Mouse (Mus musculus): Measurements from ENCODE around the gene Il17rc. TPM values are rescaled to one million over a fixed set of nuclear protein-coding genes. Genes with fewer than 3 reads are reported as not detected.

Gene Il17rc
- polyA plus RNA-seq, 1 experiment from 2014 or later = 73.6 TPM

GRCm38 (mm10) chr6:113437135-113437534 lies 34.1 kb upstream of the Il17rc start:
- WGBS = 71% methylated on average over 12 of the region's 12 CpGs
- no peak for TF ChIP-seq CTCF (IDR thresholded peaks at IDR 0.05; ENCODE audit: low read depth)
- no peak for TF ChIP-seq EP300 (optimal IDR thresholded peaks at IDR 0.05)
- ATAC-seq (ENCODE audit: low FRiP score, low TSS enrichment) = no peak

GRCm38 (mm10) chr6:113438721-113439430 lies 32.4 kb upstream of the Il17rc start:
- Histone ChIP-seq H3K4me2 (replicated peaks; ENCODE audit: low read depth) (no peak overlapping the region), H3K4me1 (replicated peaks; ENCODE audit: control insufficient read depth, insufficient read depth) (0 out of 2 replicates have a peak, but pooled peaks cover 3% of the 10 kb centered on the region)

More at GRCm38 (mm10) chr6:113437135-113437534, 34.1 kb upstream of the Il17rc start:
- H3K9me3 ChIP-seq (ENCODE audit: control insufficient read depth, low read length) = no peaks in the 10 kb centered on the region
- H3K27me3 ChIP-seq (ENCODE audit: control insufficient read depth, insufficient read depth, low read length) = no peaks in the 10 kb centered on the region
- no peak overlapping the region for H3K4me2 ChIP-seq (replicated peaks; ENCODE audit: low read depth)
- DNase-seq (ENCODE audit: low spot score) = no peak
- H3K9ac ChIP-seq (ENCODE audit: low read length) = no peak overlapping the region
- H3K4me1 ChIP-seq (replicated peaks; ENCODE audit: control insufficient read depth, insufficient read depth) = no peaks in the 10 kb centered on the region
- H3K36me3 ChIP-seq (ENCODE audit: control insufficient read depth, insufficient read depth, low read length) = no peaks in the 10 kb centered on the region
- H3K27ac ChIP-seq (replicated peaks) = no peak overlapping the region
- no peak overlapping the region for H3K4me3 ChIP-seq (ENCODE audit: low read depth, low read length)

GRCm38 (mm10) chr6:113440686-113441085 lies 30.5 kb upstream of the Il17rc start:
- Histone ChIP-seq H3K36me3 (ENCODE audit: control insufficient read depth, insufficient read depth, low read length) (no peaks in the 10 kb centered on the region), H3K9me3 (ENCODE audit: control insufficient read depth, low read length) (no peaks in the 10 kb centered on the region), H3K4me1 (replicated peaks; ENCODE audit: control insufficient read depth, insufficient read depth) (0 out of 2 replicates have a peak, but pooled peaks cover 3% of the 10 kb centered on the region), H3K4me2 (replicated peaks; ENCODE audit: low read depth) (no peak overlapping the region), H3K9ac (ENCODE audit: low read length) (no peak overlapping the region), H3K4me3 (ENCODE audit: low read depth, low read length) (no peak overlapping the region), H3K27ac (replicated peaks) (no peak overlapping the region), H3K27me3 (ENCODE audit: control insufficient read depth, insufficient read depth, low read length) (no peaks in the 10 kb centered on the region)
- TF ChIP-seq CTCF (IDR thresholded peaks at IDR 0.05; ENCODE audit: low read depth) (no peak), EP300 (optimal IDR thresholded peaks at IDR 0.05) (no peak)
- no peak for DNase-seq (ENCODE audit: low spot score)
- ATAC-seq (ENCODE audit: low FRiP score, low TSS enrichment) = no peak
- 73% methylated on average over 3 of the region's 3 CpGs for WGBS

More at GRCm38 (mm10) chr6:113438721-113439430, 32.4 kb upstream of the Il17rc start:
- TF ChIP-seq EP300 (optimal IDR thresholded peaks at IDR 0.05) (no peak), CTCF (IDR thresholded peaks at IDR 0.05; ENCODE audit: low read depth) (no peak)
- WGBS = 33% methylated on average over 12 of the region's 12 CpGs
- no peaks in the 10 kb centered on the region for H3K27me3 ChIP-seq (ENCODE audit: control insufficient read depth, insufficient read depth, low read length)
- H3K9me3 ChIP-seq (ENCODE audit: control insufficient read depth, low read length) = no peaks in the 10 kb centered on the region
- peak; percentile 53 for DNase-seq (ENCODE audit: low spot score)
- ATAC-seq (ENCODE audit: low FRiP score, low TSS enrichment) = peak; percentile 38; the same call in 1 of the 2 replicates
- H3K4me3 ChIP-seq (ENCODE audit: low read depth, low read length) = no peak overlapping the region
- no peak overlapping the region for H3K9ac ChIP-seq (ENCODE audit: low read length)
- H3K27ac ChIP-seq (replicated peaks) = peak overlapping the region; percentile 49; the same call in 1 of the 2 replicates
- H3K36me3 ChIP-seq (ENCODE audit: control insufficient read depth, insufficient read depth, low read length) = no peaks in the 10 kb centered on the region

- peak; percentile 38 for ATAC-seq (ENCODE audit: low FRiP score, low TSS enrichment)
- 56% methylated on average over 7 of the region's 7 CpGs for WGBS
- Histone ChIP-seq H3K9me3 (ENCODE audit: control insufficient read depth, low read length) (no peaks in the 10 kb centered on the region), H3K4me1 (replicated peaks; ENCODE audit: control insufficient read depth, insufficient read depth) (0 out of 2 replicates have a peak, but pooled peaks cover 3% of the 10 kb centered on the region), H3K9ac (ENCODE audit: low read length) (no peak overlapping the region), H3K4me3 (ENCODE audit: low read depth, low read length) (no peak overlapping the region), H3K27ac (replicated peaks) (no peak overlapping the region), H3K4me2 (replicated peaks; ENCODE audit: low read depth) (no peak overlapping the region), H3K27me3 (ENCODE audit: control insufficient read depth, insufficient read depth, low read length) (no peaks in the 10 kb centered on the region), H3K36me3 (ENCODE audit: control insufficient read depth, insufficient read depth, low read length) (no peaks in the 10 kb centered on the region)
- peak; percentile 89 for DNase-seq (ENCODE audit: low spot score)
- no peak for TF ChIP-seq EP300 (optimal IDR thresholded peaks at IDR 0.05)
- TF ChIP-seq CTCF (IDR thresholded peaks at IDR 0.05; ENCODE audit: low read depth) = peak; percentile 94
Measured at GRCm38 (mm10) chr6:113441147-113441680, 30.0 kb upstream of the Il17rc start.

- Histone ChIP-seq H3K4me2 (replicated peaks; ENCODE audit: low read depth) (peak overlapping the region; percentile 94), H3K27ac (replicated peaks) (0 out of 2 replicates have a peak overlapping the region, but pooled peaks have one; percentile 36), H3K27me3 (ENCODE audit: control insufficient read depth, insufficient read depth, low read length) (no peaks in the 10 kb centered on the region), H3K36me3 (ENCODE audit: control insufficient read depth, insufficient read depth, low read length) (no peaks in the 10 kb centered on the region), H3K9me3 (ENCODE audit: control insufficient read depth, low read length) (no peaks in the 10 kb centered on the region), H3K4me1 (replicated peaks; ENCODE audit: control insufficient read depth, insufficient read depth) (0 out of 2 replicates have a peak, but pooled peaks cover 3% of the 10 kb centered on the region), H3K4me3 (ENCODE audit: low read depth, low read length) (peak overlapping the region; percentile 88), H3K9ac (ENCODE audit: low read length) (peak overlapping the region; percentile 96)
- 41% methylated on average over 9 of the region's 9 CpGs for WGBS
- DNase-seq (ENCODE audit: low spot score) (no peak), ATAC-seq (ENCODE audit: low FRiP score, low TSS enrichment) (no peak)
- TF ChIP-seq EP300 (optimal IDR thresholded peaks at IDR 0.05) (no peak), CTCF (IDR thresholded peaks at IDR 0.05; ENCODE audit: low read depth) (no peak)
Measured at GRCm38 (mm10) chr6:113442087-113442441, 29.2 kb upstream of the Il17rc start.
